Mouse (Mus musculus): Measurements from ENCODE around the gene Il1rl2.
A peak's percentile ranks its signal among the peaks of the same experiment; 100 is the strongest.

Gene Il1rl2

GRCm38 (mm10) chr1:40324955-40325702 is 719 bp downstream of the Il1rl2 start:
- DNase-seq (ENCODE audit: low spot score) = no peak

DNA sequence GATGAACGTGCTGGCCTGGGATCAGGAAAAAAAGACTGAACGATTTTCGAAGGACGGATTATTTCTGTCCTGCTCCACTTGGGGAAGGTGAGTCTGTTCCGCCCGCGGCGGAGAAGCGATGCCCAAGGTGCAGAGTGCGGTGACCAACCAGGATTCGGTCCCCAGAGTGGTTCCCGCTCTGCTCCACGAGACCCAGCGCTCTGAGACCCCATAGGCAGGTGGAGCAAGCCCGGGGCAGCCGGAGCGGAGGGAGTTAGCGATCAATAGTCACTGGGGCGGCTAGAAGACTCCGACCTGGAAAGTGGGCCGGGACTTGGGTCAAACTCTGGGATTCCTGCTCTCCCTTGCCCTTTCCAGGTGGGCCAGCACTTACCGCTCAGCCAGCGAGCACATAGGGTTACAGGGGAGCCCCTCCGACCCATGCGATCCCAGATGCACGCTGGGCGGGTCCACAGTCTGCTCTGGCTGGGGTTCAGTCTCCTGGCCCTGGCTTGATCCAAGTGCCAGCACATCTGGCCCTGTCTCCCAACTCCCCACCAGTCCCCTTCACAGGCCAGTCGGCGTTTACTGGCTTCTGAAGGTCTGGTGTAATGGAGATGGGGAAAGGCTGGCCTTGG is 1.4 kb downstream of the Il1rl2 start:
- no peak for DNase-seq (ENCODE audit: low spot score)

GRCm38 (mm10) chr1:40327604-40328003 is 3.2 kb downstream of the Il1rl2 start:
- no peak for DNase-seq (ENCODE audit: low spot score)

DNA sequence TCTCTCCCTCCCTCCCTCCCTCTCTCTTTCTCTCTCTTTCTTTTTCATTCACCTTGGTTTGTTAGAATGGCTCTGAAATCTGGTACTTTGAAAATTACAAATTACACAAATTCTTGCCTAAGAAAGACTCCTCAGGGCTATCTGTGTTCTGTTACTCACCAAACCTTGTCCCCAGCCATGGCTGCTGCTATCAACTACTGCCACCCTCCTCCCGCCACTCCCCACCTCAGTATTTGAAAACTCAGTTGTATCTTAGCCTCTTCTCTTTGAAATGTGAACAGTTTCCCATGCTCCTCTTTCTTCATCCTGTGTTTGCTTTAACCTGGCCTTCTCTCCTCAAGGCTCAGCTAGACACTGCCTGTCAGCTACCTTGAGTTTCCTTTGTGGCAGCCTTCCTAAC is 5.1 kb downstream of the Il1rl2 start:
- DNase-seq (ENCODE audit: low spot score) = no peak

DNA sequence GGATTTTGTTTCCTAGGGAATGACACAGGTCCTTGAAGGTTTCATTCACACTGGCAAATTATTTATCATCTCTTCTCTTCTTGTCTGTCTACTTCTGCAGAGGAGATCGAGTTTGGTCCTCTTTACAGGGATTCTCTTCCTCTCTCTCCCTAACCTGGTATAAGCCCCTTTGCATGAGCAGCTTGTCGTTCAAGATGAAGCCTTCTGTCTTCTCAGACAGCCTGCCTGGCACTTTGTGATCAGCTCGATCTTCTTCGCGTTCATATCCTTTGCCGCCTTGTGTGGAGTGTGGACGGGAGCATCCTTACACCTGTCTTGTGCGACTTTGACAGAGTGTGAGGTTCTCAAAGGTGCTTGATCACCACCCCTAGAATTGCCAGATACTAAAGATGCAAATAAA is 5.8 kb downstream of the Il1rl2 start:
- no peak for DNase-seq (ENCODE audit: low spot score)

DNA sequence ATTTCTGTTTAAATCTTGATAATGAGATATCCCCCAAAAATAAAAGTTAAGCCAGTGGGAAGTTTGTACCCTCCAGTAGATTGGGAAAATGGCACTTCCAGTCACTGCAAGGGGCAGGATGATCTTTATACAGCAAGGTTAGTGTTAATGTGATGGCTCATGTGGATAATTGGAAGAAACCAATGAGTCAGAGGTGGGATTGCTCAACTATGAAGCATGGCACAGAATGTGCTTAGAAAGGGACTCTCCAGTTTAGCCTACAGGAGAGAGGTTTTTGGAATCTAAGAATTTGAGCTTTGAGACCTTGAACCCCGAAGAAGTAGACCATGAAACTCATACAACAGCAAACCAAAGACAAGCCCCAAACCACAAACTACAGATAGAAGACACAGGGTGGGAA is 14.9 kb downstream of the Il1rl2 start:
- DNase-seq (ENCODE audit: low spot score) = no peak

DNA sequence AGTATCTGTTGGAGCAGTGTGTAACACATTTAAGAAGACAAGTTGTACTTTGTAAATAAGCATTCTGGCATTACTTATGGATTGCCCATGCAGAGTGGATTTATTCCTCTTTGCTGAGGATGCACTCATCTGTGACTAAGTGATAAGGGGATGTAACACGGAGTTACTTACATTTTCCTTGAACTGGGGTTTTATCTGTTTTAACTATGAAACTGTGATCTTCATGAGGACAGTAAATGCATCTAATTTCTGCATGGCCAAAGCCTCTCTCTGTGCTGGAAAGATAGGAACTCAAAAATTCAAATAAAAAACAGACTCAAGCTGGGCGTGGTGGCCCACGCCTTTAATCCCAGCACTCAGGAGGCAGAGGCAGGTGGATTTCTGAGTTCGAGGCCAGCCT is 15.7 kb downstream of the Il1rl2 start:
- DNase-seq (ENCODE audit: low spot score) = no peak

GRCm38 (mm10) chr1:40352158-40352903 is 27.9 kb downstream of the Il1rl2 start:
- no peak for DNase-seq (ENCODE audit: low spot score)

- DNase-seq (ENCODE audit: low spot score) = no peak
Observed at GRCm38 (mm10) chr1:40352904-40353286, 28.5 kb downstream of the Il1rl2 start.

GRCm38 (mm10) chr1:40354665-40355064 is 30.3 kb downstream of the Il1rl2 start:
- DNase-seq (ENCODE audit: low spot score) = no peak

- DNase-seq (ENCODE audit: low spot score) = no peak
Observed at GRCm38 (mm10) chr1:40355431-40355843, 31.0 kb downstream of the Il1rl2 start.

DNA sequence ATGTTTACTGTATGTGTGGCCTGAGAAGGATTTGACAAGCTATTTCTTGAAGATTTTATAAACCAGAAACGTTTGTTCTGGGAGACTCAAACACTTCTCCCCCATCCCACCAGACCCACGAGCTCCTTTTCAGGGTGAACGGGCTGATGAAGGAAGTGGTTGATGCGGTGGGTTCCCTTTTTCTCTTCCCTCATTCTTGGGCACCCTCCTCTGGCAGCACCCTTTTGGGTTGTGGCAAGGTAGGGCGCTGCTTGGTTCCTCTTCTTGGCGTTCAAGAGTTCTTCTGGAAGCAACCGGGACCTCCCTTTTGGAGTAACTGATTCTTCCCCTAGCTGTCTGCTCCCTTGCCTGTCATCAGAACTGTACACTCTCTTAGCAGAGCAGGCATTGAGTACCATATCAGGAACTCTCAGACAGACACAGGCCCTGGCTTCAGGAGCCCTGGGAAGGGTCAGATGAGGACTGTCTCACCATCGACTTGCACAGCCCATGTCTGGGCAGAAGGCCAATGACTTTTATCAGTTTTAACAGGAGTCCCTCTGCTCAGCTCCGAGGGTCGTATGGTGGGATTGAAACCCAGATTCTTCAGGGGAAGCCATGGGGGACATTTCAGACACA is 31.6 kb downstream of the Il1rl2 start:
- DNase-seq (ENCODE audit: low spot score) = no peak

GRCm38 (mm10) chr1:40357921-40358320 is 33.5 kb downstream of the Il1rl2 start:
- no peak for DNase-seq (ENCODE audit: low spot score)

GRCm38 (mm10) chr1:40358351-40358750 is 33.9 kb downstream of the Il1rl2 start:
- DNase-seq (ENCODE audit: low spot score) = no peak

DNA sequence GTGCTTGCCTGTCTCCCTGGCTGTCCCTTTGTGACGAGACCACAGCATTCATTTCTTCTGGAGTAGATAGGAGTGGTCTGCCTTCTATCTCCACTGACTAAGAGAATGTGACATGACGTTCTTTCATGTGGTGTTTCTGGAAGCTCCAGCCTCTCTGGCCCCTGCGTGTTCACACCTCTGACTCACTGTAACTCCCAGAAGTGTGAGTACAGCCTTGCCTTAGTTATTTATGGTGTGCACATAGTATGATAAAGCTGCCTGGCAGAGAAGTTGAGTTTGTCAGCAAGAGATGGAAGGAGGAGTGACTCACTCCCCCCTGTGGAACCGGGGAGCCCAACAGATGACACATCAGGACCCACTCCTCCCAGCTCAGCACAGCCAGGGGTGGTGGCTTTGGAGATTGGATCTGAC is 34.4 kb downstream of the Il1rl2 start:
- no peak for DNase-seq (ENCODE audit: low spot score)

DNA sequence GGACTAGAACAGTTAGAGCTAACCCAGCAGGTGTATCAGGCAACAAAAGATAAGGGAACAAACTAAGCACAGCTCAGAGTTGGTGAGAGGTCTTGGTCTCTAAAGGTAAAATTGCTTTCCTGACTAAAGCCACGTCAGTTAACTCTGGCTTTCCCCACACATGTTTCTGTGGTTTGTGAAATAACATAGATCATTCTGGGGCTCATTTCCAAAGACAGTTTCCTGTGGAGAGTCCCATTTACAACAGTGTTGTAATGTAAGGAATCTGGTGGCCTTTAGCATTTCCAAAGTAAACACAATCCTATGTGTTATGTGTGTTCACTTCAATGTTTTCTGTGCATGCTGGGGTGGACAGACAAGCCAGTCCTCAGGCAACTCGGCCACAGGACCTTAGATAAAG is 35.3 kb downstream of the Il1rl2 start:
- no peak for DNase-seq (ENCODE audit: low spot score)

- no peak for DNase-seq (ENCODE audit: low spot score)
Observed at GRCm38 (mm10) chr1:40360969-40361368, 36.6 kb downstream of the Il1rl2 start.

DNA sequence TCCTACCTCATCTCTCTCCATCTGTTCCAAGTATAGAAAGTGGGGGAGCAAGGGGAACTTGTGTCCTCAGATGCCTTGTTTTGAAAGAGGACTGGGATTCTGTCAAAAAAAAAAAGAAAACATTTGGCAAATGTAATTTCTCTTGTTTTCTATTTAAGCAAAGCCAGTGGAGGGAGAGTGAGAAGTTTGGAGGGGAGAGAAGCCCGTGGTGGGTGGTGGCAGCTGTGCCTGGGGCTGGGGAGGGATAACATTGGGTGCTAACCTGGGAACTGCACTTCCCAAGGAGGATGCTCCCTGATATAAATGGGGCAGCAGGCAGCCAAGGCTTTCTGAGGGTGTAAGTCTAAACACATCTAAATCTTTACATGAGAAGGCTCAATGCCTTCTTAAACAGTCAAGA is 37.2 kb downstream of the Il1rl2 start:
- no peak for DNase-seq (ENCODE audit: low spot score)

- DNase-seq (ENCODE audit: low spot score) = no peak
Observed at GRCm38 (mm10) chr1:40362784-40363183, 38.4 kb downstream of the Il1rl2 start.

GRCm38 (mm10) chr1:40372951-40373350 is 48.5 kb downstream of the Il1rl2 start:
- DNase-seq (ENCODE audit: low spot score) = no peak

- no peak for DNase-seq (ENCODE audit: low spot score)
Observed at GRCm38 (mm10) chr1:40375148-40375547, 50.7 kb downstream of the Il1rl2 start.

- no peak for DNase-seq (ENCODE audit: low spot score)
Observed at GRCm38 (mm10) chr1:40376745-40377144, 52.3 kb downstream of the Il1rl2 start.

DNA sequence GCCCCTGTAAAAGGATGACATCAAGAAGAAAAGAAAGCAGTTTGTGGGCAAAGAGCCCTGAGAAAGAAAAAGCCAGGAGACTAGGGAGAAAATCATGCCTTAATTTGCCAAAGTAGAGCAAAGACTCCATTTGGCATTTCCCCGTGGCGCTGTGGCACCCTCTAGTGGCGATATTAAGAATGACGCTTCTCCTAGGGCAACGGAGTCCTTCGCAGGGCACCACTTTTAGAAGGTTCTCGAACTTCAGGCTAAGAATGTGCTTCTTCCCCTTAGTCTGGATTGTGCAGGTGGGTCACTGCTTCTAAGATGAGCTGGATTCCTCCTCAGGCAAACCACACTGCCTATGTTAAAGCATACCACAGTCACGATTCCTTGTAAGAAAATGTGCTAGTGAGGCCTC is 54.4 kb downstream of the Il1rl2 start:
- peak; percentile 71 for DNase-seq (ENCODE audit: low spot score)
